Mouse (Mus musculus) right cerebral cortex, postnatal 36 days (tissue): ENCODE results near the gene Nme4.
"Not testable (repeated sequence)": the region's sequence is repeated elsewhere in the genome, so short reads cannot be mapped to it uniquely, and the experiment has no call there.

Source experiments
- DNase-seq, 2 experiments: peaks; one replicate each; pipeline ENCODE4 v3.0.0; 2022; ENCODE audit warnings: low spot score in 2 of 2, mixed read lengths in 1 of 2

Gene Nme4

DNA sequence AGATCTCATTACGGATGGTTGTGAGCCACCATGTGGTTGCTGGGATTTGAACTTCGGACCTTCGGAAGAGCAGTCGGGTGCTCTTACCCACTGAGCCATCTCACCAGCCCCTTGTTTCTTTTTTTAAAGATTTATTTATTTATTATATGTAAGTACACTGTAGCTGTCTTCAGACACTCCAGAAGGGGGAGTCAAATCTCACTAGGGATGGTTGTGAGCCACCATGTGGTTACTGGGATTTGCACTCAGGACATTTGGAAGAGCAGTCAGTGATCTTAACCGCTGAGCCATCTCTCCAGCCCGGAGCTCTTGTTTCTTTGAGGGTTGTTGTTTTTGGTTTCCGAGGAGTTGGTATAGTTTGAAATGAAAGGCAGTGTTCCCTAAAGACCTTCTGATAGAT, 19.1 kb upstream of the Nme4 start:
- DNase-seq: not testable (repeated sequence)

DNA sequence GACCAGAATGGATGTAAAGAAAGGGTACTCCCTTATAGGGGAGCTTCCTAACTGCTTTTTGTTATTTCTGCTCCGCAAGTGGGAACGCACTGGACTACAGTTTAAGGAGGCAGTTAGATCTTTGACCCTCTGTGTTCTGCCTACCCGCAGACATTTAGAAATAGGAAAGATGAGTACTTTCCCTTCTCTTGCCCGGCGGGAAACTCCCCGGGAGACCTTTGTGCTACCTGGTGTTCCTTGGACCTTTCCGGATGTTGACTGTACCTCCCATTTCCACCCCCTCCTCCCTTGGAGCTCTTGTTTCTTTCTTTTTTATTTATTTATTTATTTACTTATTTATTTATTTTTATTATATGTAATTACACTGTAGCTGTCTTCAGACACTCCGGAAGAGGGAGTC, 18.7 kb upstream of the Nme4 start:
- no peak for DNase-seq

DNA sequence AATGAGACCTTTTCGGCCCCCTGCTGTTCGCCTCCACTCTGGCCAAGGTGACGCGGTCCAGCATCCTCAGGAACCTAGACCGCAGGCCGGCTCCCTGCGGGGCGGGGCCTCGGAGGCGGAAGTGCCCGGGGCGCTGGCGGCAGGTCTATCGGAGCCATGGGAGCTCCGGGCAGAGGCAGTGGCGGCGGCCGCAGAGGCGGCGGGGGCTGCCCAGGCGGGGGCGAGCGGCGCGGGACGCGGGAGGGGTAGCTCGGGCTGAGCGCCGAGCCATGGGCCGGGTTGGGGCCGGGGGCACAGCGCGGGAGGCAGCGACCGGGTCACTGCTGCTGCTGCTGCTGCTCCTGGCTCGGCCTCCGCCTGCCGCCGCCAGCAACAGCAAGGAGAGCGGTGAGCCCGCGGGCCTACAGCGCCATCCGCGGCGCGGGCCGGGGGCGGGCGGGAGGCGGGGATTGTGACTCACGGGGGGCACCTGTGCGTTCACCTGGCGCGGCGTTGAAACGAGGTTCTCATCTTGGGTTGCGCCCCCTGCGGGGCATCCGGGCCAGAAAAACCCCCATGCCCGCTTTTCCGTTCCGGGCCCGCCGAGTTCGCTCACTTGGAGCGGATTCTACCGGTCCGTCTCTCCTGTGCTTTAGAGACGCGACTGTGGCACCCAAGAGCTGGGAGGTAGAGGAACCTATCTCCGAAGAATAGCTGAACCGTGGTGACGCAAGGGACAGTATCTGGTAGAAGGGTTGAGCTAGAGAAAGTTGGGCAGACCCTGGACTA, 18.0 kb upstream of the Nme4 start, which contains the start of gene Tmem8:
TSS of gene Tmem8 (plus strand) at position 119 of the 768 bp plus-strand sequence.
- DNase-seq: peak in 1 of 2 experiments; percentile 63

DNA sequence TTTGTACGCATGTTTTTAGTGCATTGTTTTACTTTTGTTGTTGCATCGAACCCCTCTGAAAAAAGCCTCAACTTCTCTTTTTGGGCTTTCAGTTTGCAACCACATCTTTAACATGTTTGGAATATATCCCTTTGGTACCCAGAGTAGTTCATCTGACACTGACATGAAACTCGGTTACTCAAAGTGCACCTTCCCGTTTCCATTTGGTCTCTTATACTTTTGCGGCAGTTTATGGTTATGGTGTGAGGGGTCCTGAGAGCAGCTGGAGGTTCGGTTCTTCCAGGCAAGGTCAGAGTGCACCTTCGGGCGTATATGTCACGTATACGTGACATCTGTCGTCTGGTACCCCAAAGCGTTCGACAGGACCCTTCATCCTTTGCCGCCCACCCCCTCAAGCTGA, 17.3 kb upstream of the Nme4 start:
- DNase-seq: no peak

- no peak for DNase-seq
These were observed 16.3 kb upstream of the Nme4 start for GRCm38 (mm10) chr17:26111722-26112121.

- DNase-seq: no peak
These were observed 15.6 kb upstream of the Nme4 start for GRCm38 (mm10) chr17:26111024-26111423.

DNA sequence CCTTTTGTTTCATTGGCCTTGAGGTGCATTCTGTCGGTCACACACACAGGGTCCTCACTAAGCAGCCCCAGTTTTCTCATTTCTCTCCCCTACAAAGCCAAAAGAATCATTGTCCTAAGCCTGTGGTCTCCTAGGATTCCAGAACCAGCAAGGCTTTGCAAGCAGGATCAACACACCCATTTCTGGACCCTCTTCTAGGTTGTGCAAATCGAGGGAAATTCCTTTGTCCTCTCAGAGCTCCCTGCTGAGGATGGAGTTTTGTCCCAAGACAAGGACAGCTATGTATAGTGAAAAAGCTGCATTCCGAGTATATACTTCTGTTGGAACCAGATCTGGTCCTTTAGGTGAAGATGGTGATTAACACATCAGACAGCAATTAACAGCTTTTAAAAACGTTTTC, 14.8 kb upstream of the Nme4 start:
- DNase-seq: no peak

GRCm38 (mm10) chr17:26105619-26106018, 10.2 kb upstream of the Nme4 start:
- DNase-seq: no peak

DNA sequence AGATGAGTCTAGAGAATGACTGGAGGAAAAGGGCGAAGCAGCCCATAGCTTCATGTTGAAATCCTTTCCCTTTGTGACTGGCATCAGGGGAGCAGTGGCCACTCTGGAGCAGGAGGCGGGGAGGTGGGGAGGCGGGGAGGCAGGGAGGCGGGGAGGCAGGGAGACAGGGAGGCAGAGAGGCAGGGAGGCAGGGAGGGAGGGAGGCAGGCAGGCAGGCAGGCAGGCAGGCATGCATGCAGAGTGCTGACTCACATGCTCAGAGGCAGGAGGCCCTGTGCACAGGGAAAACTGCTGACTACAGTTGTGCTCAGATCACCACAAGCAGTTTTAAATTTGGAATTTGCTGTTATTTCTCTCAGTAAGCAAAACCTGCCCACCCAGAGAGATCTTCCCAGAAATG, 6.1 kb upstream of the Nme4 start:
- DNase-seq: no peak

GRCm38 (mm10) chr17:26100166-26100565, 4.8 kb upstream of the Nme4 start:
- no peak for DNase-seq

DNA sequence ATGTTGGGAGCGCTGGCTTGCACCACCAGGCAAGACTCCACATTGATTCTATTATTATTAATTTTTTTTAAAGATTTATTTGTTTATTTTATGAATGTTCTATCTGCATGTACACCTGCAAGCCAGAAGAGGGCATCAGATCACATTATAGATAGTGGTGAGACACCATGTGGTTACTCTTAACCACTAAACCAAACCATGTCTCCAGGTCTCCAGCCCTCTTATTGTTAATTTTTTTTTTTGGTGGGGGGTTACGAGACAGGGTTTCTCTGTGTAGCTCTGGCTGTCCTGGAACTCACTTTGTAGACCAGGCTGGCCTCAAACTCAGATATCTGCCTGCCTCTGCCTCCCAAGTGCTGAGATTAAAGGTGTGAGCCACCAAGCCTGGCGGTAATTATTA, 3.9 kb upstream of the Nme4 start:
- DNase-seq: not testable (repeated sequence)

- DNase-seq: no peak
These were observed 3.1 kb upstream of the Nme4 start for GRCm38 (mm10) chr17:26098461-26098860.

GRCm38 (mm10) chr17:26094531-26095110, 781 bp downstream of the Nme4 start:
- DNase-seq: no peak

GRCm38 (mm10) chr17:26089905-26090632, 5.3 kb downstream of the Nme4 start, which contains the start of gene Decr2:
Decr2 (minus strand) TSS chr17:26090337.
- DNase-seq: peak; percentile 81 to 83

GRCm38 (mm10) chr17:26087059-26087564, 8.3 kb downstream of the Nme4 start:
- DNase-seq: no peak

- no peak for DNase-seq
These were observed 14.5 kb downstream of the Nme4 start for GRCm38 (mm10) chr17:26080867-26081266.

DNA sequence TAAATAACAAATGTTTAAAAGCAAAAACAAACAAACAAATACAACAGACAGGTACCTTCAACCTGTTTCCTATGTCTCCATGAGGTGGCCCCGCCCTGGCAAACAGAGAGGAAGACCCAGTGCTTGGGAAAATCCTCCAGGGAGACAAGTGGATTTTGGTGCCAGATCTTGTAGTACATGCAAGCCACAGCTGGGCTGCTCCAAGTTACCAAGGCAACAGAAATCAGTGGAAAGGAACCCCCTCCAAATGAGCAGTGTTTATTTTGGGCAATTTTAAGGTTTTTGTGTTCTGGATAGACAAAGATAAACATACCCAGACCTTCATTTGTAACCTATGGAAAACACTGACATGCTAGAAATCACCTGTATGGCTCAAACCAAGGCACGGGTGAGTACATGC, 16.6 kb downstream of the Nme4 start:
- no peak for DNase-seq

- DNase-seq: peak; percentile 71 to 79
These were observed 20.2 kb downstream of the Nme4 start for GRCm38 (mm10) chr17:26075246-26075645.

GRCm38 (mm10) chr17:26070136-26070535, 25.3 kb downstream of the Nme4 start:
- no peak for DNase-seq

DNA sequence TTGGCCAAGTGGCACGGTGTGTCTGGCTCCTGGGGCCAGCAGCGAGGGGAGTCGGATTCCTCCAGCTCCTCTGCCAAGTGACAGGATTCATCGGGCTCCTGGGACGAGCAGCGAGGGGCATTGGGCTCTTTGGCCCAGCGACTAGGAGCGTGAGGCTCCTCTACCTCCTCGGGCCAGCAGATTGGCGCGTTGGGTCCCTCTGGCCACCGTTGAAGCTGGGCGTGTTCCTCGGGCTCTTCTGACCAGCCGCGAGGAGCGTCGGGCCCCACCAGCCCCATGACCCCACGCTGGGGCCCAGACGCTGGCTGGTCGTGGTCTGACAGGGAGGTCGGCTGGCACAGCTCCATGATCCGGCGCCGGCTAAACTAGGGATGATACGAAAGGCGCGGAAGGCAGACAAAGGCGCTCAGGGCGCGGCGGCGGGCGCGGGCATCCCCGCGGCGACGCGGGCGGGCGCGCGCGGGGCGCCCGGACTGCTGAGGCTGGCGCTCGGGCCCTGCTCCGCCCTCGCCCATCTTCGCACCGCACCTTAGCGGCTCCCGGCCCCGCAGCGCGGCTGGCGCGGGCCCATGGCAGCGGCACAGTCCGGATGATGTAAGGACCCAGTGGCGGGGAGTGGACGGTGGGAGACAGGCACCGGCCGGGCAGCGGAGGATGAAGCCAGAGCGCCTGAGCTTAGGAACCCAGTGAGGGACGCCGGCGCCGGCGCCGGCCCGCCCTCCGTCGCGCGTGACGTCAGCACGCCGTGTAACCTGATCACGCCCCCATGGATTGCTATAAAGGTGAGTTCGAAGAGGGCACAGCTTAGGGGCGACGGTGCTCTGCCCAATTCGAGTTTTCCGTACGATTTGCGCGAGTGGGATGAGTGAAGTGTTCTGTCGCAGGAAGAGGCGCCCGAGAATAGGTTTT, 26.3 kb downstream of the Nme4 start, which contains the start of gene Rab11fip3:
TSS of gene Rab11fip3 (minus strand) at position 725 of the 909 bp plus-strand sequence.
- DNase-seq: peak; percentile 73 to 75
